Mouse (Mus musculus): Measurements from ENCODE around the gene Bloc1s1.

The Bloc1s1 gene

DNA sequence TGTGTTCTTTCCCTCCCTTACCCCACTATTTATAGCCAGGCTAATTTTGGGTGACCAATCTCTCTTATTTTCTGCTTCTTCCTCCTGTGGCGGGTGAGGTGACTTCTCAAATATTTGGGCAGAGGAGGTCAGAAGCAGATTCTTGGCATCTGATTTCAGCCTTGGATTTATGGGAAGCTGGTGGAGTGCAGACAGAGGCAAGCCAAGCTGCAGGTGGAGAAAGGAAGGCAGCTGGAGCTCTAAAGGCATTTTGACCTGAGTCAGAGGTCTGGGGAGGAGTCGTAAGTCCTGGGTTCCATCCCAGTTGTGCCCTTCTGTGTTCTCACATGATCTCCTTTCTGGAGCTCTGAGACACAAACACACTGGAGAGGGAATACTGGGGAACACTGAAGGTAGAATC lies 7.6 kb upstream of the Bloc1s1 start:
- no peak for DNase-seq (ENCODE audit: low spot score)

DNA sequence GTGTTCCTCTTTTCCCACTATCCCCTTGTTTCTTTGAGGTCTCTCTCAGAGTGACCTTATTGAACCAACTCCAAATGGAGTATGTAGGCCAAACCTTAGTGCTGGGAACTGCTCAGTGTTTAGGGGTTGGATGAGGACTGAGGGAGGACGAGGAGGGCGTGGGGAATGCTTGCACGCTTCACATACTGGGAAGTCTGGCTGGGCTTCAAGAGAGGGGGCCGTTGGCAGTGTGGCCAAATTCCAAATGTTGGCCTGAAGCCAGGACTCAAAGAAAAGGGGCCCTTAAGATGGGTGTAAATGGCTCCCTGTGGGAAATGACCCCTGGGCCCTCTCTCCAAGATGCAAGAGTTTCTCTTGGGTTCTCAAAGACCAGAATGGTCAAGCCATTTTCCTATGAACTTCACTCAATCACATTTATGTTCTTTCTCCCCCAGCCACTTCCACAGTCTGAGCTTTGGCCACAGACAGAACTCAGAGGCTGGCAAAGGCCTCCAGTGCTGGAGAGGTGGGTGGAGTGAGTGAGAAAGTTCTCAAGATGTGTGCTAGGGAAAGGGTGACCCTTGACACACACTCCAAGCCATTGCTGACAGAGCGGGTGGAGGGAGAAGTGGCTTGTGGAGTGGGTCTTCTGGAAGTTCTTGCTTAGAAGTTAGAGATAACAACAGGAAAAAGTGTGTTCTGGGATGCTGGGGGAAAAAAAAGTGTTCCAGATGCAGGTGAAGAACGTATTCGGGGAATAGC lies 6.0 kb upstream of the Bloc1s1 start:
- DNase-seq (ENCODE audit: low spot score), result no peak

DNA sequence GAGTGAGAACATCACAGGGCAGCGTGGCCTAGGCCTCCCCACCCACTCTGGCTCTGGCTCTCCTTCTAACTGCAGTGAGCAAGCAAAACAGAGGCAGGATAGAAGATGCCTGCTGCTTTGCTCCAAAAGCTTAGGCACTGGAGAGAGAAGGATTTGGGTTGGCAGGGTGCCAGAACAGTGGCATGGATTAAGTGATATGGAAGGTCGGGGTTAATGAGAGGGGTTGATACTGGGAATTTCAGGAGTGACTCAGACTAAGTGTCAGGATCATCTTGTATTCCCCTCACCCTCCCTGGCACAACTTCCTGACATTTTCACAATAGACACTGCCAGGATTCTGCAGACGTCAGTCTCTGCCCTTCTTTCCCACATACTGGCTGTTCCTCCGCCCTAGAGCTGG lies 4.5 kb upstream of the Bloc1s1 start:
- DNase-seq (ENCODE audit: low spot score), result no peak

DNA sequence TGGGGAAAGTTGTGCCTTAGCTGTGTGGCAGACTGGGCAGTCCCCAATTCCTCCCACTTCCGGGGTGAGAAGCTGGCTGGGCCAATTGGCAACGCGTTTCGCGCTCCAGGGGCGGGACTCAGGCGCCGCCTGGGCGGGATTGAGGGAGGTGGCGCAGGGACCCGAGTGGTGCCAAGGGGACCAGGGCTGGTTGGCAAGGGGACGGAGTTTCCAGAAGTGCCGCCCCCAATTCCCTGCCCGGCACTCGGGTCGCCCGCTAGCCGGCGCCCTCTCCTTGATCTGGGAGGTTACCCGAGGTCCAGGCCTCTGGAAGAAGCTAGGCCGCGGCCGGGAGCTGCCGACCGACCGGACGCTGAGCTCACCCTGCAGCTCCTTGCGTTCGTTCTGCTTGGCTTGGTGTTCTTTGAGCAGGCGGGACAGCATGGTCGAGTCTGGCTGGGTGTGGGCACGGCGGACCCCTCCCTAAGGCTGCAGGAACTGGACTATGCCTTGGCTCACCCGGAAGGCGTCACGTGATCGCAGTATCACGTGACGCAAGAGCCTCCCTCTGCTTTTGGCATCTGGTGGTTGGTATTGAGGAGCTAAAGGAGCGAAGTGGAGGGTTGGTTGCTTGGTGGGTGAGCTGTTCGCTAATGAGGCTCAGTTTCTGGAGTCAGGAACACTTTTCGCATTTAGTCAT lies 683 bp downstream of the Bloc1s1 start:
- peak; percentile 93 for DNase-seq (ENCODE audit: low spot score)

DNA sequence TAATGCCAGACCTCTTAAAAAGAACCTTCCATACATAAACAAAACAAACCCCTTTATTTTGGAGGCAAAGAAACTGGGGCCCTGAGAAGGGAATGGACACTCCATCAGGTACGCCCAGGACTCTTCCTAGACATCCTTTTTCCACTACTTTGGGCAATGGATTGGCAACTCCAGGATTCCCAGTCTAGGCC lies 1.1 kb downstream of the Bloc1s1 start, which contains the start of gene Rdh5:
Rdh5 (minus strand) TSS at position 67 of the 191 bp plus-strand sequence.
- no peak for DNase-seq (ENCODE audit: low spot score)

DNA sequence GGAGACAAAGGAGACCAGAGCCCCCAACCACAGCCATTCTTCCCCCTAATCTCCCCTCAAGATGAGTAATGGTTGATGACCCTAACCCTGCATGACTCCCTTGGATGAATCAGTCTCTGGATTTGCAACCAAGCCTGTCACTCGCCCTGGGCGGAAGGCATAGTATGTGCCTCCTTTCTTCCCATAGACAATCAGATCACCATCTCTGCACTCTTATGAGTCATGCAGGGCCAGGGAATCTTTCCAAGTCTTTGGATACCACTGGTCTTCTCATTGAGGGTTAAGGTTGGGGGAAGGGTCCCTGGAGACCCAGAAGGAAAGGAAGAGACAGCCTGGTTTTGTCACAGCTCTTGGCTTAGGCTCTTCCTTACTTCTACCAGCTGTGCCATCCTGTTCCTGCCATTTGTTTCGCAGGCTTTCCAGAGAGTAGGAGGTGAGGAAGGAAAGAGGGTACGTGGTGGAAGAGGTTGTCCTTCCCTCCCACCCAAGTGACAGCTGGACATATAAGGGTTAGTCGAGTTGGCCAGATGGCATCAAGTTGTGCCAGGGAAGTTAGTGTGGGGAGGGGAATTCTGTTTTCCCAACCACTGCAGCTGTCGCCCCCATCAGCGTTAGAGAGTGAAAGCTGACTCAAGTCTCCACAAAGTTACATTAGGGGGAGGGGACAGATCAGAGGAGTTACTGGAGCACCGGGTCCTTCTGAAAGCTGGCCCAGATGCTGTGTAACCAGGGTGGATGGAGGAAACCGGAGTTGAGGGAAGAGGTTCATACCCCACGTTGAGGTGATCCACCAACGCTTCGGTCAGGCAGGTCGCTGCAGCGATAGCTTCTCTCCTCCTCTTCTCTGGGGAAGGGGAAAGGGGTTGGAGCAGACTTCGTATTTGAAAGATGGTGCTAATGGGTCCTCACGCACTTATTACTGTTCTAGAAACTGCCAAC lies 1.7 kb downstream of the Bloc1s1 start:
- no peak for DNase-seq (ENCODE audit: low spot score)

DNA sequence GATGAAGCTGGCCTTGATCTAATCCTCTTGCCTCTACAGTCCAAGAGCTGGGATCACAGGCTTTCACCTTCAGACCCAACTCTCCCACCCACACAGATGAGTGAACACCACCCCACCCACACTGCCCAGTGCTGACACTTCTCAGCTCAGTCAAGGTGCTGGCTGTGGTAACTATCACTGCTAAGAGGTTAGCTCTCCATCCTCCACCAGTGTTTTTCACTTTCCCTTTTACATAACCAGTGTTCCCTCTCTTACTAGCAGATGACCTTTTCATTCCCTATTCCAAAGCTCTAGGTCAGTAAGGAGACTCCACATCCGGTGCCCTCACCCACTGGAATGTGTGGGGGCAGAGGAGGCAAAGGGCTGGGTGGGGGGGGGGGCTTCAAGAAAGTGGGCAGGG lies 2.6 kb downstream of the Bloc1s1 start:
- no peak for DNase-seq (ENCODE audit: low spot score)

DNA sequence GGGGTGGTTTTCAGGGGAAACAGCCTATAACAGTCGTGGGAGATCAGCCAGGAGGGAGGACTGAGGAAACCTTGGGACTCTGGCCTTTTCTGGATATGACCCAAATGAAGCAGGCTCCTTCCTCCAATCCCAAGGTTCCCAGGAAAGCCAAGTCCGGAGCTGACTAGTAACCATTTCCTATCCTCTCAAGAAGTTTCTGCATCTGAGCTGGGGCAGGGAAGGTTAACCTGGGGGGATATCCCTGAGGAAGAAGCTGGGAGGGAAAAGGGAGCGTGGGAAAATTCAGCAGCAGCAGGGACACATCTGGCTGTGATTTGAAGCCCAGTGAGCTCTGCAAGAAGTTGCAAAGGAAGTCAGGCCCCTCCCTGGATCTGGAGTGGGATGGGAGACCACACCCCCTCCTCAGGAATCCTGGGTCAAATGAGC lies 3.1 kb downstream of the Bloc1s1 start:
- no peak for DNase-seq (ENCODE audit: low spot score)

DNA sequence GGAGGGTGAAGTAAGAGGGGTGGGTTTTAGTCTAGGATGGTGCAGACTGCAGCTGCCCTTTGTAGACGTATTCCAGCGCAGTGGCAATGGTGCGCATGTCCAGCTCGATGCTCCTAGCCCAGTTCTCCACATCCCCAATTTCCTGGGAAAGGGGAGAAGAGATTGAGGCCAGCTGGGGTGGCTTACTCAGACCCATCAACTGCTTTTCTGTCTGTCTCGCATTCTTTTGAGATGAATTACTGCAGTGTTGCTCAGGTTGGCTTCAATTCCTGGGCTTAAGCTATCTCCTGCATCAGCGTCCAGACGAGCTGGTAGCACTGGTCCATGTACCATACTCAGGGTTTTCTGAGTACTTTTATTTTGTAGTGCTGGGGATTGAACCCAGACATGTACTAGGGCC lies 3.9 kb downstream of the Bloc1s1 start:
- DNase-seq (ENCODE audit: low spot score), result no peak

DNA sequence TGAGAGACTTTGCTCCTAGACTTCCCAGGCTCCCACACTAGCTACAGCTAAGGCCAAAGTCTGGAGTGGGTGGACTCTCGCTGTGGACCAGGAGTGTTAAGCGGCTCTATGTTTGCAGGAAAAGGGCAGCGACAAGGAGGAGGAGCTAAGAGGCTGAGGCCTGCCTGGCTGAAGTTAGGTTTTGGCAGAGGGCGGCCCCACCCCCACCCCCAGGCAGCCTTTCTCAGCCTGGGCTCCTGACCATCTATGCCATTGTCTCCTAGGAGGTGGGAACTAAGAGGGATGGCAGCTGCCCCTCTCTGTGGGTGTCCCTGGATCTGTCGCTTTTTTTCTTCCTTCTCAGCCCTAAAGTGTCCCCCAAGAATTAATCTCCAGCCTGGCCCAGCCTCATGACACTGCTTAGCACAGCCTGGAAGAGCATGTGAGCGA lies 4.6 kb downstream of the Bloc1s1 start:
- DNase-seq (ENCODE audit: low spot score), result no peak

DNA sequence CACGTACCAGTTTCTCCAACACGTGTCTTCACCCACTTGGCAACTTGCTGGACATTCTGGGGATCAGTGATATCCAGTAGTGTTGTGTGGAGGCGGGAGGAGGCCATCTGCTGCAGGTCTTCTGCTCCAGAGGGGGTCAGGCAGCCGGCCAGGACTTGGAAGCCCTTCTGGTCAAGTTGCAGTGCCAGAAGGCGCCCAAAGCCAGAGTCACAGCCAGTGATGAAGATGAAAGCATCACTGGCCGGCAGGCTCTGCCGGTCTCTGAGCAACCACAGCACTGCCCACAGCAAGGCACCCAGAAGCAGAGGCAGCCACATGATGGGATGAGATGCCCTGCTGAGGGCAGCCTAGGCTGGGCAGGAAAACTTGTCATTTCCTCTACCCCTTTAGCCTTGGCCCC lies 5.6 kb downstream of the Bloc1s1 start:
- no peak for DNase-seq (ENCODE audit: low spot score)

DNA sequence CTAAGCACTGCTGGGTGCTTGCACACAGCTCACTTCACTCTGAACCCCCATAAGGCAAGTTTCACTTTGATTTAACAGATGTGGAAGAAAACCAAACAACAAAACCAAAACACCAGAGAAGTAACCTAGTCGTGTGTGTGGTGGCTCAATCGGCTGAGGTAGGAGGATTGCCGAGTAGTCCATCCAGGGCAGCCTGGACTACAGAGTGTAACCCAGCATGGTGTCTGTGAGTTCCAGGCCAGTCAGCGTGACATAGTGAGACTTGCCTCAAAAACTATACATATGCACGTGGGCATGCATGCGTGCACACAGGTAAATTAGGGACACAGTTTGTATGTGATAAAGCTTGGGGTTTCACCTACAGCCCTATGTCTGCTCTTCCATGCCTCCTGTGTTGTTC lies 6.4 kb downstream of the Bloc1s1 start:
- no peak for DNase-seq (ENCODE audit: low spot score)

DNA sequence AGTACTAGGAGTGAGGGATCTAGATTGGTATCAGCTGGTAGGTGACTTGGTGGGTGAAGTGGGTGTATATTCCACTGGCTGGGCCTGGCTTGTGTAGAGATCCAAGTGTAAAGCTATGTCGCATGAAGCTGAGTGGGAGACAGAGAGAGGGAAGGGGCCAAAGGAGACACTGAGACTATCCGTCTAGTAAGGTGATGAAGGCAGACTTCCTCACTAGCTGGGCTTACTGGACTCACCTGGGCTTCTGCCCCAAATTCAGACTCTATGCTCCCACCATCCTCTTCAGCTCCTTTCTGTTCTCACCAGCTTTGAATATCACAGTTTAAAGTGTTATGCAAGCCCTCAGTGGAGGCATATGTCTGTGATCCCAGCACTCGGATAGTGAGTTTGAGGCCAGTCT lies 7.2 kb downstream of the Bloc1s1 start:
- no peak for DNase-seq (ENCODE audit: low spot score)

DNA sequence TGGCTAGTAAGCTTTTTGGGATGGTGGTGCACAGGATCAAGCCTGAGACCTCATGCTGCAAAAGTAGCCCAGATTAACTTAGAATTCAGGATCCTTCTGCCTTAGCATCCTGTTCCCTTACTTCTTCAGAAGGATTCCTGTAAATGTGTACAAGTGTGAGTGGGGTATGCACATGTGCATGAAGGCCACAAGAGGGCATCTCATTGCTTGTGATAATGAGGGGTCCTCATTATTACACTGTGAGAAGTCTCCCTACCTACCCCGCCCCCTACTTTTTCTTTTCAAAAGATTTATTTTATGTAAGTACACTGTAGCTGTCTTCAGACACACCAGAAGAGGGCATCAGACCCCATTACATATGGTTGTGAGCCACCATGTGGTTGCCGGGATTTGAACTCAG lies 8.3 kb downstream of the Bloc1s1 start:
- no peak for DNase-seq (ENCODE audit: low spot score)

DNA sequence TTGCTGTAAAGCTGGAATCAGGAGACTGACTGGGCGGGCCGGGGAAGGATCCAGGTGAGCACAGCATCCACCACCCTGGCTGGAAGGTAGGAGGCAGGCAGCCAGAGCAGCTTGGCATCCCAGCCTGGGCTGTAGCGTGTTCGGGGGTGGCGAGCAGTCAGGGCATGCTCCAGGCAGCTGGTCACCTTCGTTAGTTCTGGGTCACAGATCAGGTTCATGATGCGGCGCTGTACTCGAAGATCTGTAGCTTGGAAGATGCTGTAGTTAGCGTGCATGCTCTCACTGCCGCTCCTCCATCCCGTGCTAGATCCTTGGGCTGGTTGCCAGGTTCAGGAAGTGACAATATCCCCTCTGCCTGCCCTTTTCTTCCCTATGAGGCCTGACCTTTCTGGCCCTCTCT lies 10.1 kb downstream of the Bloc1s1 start:
- no peak for DNase-seq (ENCODE audit: low spot score)

DNA sequence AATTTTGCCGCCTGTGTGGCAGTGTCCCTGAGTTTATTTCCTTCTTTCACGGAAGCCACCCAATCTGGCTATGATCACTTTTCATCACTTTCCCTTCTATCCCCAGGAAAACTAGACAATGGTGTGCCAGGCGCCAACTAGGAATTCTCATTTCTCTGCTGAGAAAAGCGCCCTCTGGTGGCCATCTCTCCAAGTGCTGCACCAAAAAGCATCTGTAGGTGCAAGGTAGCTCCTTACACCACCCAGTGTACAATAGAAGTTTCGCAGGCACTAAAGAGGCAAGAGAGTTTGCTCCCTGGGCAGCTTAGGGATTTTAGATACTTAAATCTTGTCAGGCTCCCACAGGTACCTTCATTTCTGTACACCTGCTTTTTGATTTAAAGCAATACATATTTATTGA lies 10.6 kb downstream of the Bloc1s1 start:
- DNase-seq (ENCODE audit: low spot score), result peak; percentile 77

DNA sequence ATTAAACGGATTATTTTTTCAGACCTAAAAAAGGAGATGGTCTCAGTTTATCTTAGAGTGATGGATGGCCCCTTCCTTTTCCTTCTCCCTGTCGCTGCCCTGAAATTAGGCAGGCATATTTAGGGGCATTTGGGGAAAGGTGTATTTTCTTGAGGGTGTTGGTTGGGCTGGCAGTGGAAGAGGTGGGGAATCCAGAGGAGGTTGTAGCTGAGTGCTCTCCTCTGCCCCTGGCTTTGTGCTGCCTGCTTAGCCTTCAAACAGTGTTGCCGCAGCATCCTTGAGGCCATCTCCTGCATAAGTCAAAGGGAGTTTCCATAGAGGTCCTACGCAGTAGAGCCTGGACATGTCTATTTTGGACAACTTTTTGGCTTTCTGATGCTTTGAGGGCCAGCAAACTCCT lies 11.0 kb downstream of the Bloc1s1 start:
- DNase-seq (ENCODE audit: low spot score), result no peak

DNA sequence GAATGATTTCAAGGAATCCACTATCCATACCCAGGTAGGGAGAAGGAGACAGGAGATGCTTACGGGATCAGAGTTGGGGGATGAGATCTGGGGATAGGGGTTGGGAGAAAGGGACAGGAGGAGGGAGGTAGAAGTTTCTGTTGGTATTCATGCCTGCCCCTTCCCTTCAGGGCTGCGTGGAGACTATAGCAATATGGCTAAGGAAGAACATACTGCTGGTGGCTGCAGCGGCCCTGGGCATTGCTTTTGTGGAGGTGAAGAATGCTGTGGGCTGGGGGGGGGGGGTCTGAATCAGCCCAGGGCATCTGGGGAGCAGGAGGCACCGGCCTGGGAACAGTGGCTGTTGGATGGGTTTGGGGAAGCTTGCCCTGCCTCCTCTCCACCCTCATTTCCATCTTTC lies 11.6 kb downstream of the Bloc1s1 start:
- DNase-seq (ENCODE audit: low spot score), result no peak

DNA sequence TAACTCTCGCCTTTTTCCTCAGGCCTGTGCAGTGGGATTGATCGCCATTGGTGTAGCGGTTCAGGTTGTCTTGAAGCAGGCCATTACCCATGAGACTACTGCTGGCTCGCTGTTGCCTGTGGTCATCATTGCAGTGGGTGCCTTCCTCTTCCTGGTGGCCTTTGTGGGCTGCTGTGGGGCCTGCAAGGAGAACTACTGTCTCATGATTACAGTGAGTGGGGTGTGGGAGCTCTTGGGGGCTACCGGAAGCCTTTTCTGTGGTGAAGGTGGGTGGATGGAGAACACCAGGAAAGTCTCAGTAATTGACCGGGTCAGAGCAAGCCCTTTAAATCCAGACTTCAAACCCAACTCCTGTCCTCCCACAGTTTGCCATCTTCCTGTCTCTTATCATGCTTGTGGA lies 12.4 kb downstream of the Bloc1s1 start:
- DNase-seq (ENCODE audit: low spot score), result no peak

DNA sequence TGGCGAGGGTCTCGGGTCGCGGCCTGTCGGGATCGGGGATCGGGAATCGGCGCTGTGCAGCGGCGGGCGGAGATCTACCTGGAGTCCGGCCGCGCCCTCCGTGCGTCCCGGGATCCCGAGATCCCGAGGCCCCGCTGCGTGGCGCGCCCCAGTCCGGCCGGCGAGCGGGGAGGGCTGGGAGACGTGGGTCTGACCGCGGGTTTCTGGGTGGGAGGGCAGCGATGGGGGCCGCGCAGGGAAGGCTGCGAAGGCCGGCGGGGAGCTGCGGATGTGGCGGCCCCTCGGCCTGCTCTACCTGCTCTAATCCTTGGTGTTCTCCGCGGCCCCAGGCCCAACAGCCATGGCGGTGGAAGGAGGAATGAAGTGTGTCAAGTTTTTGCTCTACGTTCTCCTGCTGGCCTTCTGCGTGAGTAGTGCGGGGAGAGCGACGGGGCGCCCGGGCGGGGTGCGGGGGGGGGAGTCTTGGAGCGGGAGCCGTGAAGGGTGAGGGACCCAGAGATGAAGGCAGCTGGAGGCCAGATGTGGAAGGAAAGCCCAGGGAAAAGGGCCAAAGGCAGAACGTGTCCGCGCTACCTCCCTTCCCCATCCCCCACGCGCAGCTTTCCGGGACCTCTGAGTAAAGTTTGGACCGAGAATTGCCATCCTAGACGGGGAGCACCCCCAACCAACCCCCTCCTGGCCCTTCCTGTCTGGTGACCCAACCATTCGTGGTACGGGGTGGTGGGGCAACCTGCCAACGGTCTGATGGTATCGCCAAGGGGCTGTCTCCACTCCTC lies 13.6 kb downstream of the Bloc1s1 start:
- peak; percentile 60 for DNase-seq (ENCODE audit: low spot score)

DNA sequence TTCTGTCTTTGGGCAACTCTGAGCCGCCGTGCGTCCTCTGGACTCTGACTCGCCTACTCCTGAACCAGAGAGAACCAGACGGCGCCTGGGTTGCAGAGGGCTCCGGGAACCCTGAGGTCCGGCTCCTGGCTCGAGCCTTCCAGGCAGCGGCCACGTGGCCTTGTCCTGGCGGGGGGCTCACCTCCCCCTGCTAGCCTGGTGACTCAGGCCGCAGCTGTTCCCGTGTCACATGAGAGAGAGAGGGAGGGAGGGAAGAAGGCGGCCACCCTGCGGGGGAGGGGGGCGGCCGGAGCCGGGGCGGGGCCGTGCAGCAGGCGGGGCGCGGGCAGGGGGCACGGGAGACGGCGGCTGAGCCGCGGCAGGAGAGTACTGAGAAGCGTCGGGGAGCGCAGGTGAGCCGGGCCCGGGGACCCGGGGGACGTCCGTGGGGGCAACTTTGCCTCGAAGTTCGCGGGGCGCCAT lies 14.2 kb downstream of the Bloc1s1 start:
- peak; percentile 84 for DNase-seq (ENCODE audit: low spot score)

DNA sequence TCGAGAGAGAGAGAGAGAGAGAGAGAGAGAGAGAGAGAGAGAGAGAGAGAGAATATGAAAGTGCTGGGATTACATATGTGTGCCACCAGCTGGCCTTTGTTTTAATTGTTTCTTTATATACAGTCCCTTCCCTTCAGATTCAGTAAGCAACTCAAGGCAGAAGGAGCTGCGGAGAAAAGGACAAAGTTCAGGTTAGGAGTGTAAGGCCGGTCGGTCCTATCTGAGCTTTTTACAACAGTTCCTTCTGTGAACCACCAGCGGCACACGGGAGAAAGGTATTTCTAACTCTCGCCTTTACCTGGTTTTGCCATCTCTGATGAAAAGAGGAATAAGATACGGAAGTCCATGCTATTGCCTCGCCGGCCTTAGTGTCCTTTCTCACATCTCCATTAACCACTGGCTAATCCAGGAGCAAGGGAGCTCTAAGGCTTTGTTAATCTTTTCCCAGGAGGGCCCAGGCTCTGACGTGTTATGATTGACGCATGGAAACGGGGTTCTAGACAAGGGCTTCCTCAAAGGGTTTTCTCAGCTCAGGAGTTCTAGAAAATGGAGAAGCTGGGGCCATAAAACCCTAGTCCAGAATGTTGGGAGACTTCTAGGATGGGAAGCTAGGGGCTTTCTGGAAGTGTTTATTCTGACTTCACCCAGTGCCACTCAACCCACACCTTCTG lies 14.9 kb downstream of the Bloc1s1 start:
- no peak for DNase-seq (ENCODE audit: low spot score)

Data from testis, postnatal 14 days (tissue).